Comparison of ENCODE assay signal across 16 mouse cellular contexts in the genomic region with DNA sequence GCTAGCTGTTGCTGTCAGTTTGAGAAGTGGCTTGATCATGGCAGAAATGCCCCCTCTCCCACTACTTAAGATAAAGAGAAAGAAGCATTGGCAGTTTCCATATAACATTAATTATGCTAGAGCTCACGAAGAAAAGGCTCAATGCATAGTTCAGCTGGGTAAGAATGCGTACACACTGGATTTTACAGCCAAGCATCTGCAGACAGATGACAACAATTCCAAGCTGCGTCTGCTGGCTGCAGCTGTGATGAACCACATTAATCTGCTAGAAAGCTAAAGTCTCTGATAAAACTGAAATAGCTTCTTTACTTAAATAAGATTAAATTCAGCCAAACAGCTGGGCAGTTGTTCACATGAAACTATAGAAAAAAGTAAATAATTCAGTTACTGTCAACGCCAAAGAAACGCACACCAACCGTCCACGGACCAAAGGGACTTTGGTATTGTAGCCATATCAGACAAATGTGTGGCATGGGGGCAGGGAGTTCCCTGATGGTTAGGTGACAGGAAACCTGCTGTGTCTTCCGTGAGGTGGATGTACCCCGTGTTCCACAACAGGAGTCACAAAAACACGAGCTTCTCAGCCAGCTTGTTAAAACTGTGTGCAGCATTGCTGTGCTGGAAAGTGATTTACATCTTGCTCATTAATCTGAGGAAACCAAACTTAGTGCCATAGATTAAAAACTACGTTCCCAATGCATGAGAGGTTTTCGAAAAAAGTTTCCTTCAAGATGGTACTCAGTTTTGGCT. TPM values are rescaled to one million over a fixed set of nuclear protein-coding genes. Genes with fewer than 3 reads are reported as not detected.
DNase-seq lines count a peak whose midpoint lies in the region; ATAC-seq and TF ChIP-seq lines count a peak whose summit lies in the region.
"Had no signal": no experiment of that assay in that cellular context is flagged by ENCODE, and none has a peak within 500 bp of the region (broad histone marks: within the 10 kb centered on the region; RNA-seq: fewer than 3 reads in every experiment).

No protein-coding gene starts in this region.

- 58% methylated on average over 12 of the region's 12 CpGs for WGBS in heart, embryonic 14.5 days
- 69% methylated on average over 12 of the region's 12 CpGs for WGBS in heart, embryonic 10.5 days
- WGBS in lung, embryonic 15.5 days, result 29% methylated on average over 12 of the region's 12 CpGs
- WGBS in forebrain, postnatal 0 days, result 57% methylated on average over 12 of the region's 12 CpGs
- WGBS in stomach, embryonic 14.5 days, result 27% methylated on average over 12 of the region's 12 CpGs

- H3K9ac ChIP-seq in heart, embryonic 14.5 days (ENCODE audit: low read length), result no peak overlapping the region; the same call in 1 of the 2 replicates
- H3K9ac ChIP-seq in lung, embryonic 15.5 days, result no peak overlapping the region
- H3K9ac ChIP-seq in forebrain, postnatal 0 days, result no peak overlapping the region
- H3K9ac ChIP-seq in stomach, embryonic 14.5 days (replicated peaks; ENCODE audit: low read depth, low read length), result no peak overlapping the region
- H3K9ac ChIP-seq: hindbrain, embryonic 12.5 days; midbrain, embryonic 15.5 days had no signal

- TF ChIP-seq CTCF in forebrain, postnatal 0 days (IDR thresholded peaks at IDR 0.05; ENCODE audit: low read depth), result no peak

- H3K4me3 ChIP-seq in heart, embryonic 14.5 days (ENCODE audit: control insufficient read depth in 1 of 2, insufficient read depth in 1 of 2, low read depth in 1 of 2, low read length in 2 of 2), result no peak overlapping the region
- no peak overlapping the region for H3K4me3 ChIP-seq in heart, embryonic 10.5 days
- no peak overlapping the region for H3K4me3 ChIP-seq in lung, embryonic 15.5 days
- H3K4me3 ChIP-seq in forebrain, postnatal 0 days (ENCODE audit: low read depth, low read length), result no peak overlapping the region
- no peak overlapping the region for H3K4me3 ChIP-seq in stomach, embryonic 14.5 days (ENCODE audit: low read depth, low read length)
- H3K4me3 ChIP-seq: erythroblast, embryonic 14.5 days; hindbrain, embryonic 12.5 days; layer of hippocampus, adult 2 months; midbrain, embryonic 15.5 days had no signal

- ATAC-seq in heart, embryonic 14.5 days (ENCODE audit: insufficient number of reproducible peaks, insufficient read depth, low FRiP score, low read depth), result no peak
- no peak for ATAC-seq in lung, embryonic 15.5 days (ENCODE audit: borderline replicate concordance, extremely low read depth, low FRiP score, low TSS enrichment)
- ATAC-seq in forebrain, postnatal 0 days, result peak; percentile 53
- no peak for ATAC-seq in stomach, embryonic 14.5 days (ENCODE audit: insufficient number of reproducible peaks, insufficient read depth, low FRiP score, low read depth)
- ATAC-seq: midbrain, embryonic 15.5 days had no signal

- no peaks in the 10 kb centered on the region for H3K9me3 ChIP-seq in heart, embryonic 14.5 days (ENCODE audit: control insufficient read depth, low read length)
- H3K9me3 ChIP-seq in heart, embryonic 10.5 days, result no peaks in the 10 kb centered on the region
- no peaks in the 10 kb centered on the region for H3K9me3 ChIP-seq in lung, embryonic 15.5 days
- no peaks in the 10 kb centered on the region for H3K9me3 ChIP-seq in forebrain, postnatal 0 days (ENCODE audit: low read length)
- no peaks in the 10 kb centered on the region for H3K9me3 ChIP-seq in stomach, embryonic 14.5 days (ENCODE audit: control insufficient read depth, low read depth, low read length)
- H3K9me3 ChIP-seq: hindbrain, embryonic 12.5 days; midbrain, embryonic 15.5 days had no signal

- H3K36me3 ChIP-seq in heart, embryonic 14.5 days (ENCODE audit: control insufficient read depth, insufficient read depth, low read length), result peaks cover 7% of the 10 kb centered on the region; the same call in 1 of the 2 replicates
- peaks cover 8% of the 10 kb centered on the region; the same call in 1 of the 2 replicates for H3K36me3 ChIP-seq in heart, embryonic 10.5 days
- no peaks in the 10 kb centered on the region for H3K36me3 ChIP-seq in lung, embryonic 15.5 days
- no peaks in the 10 kb centered on the region; the same call in 1 of the 2 replicates for H3K36me3 ChIP-seq in forebrain, postnatal 0 days (ENCODE audit: insufficient read depth)
- no peaks in the 10 kb centered on the region for H3K36me3 ChIP-seq in stomach, embryonic 14.5 days (ENCODE audit: control insufficient read depth, insufficient read depth, low read length)
- H3K36me3 ChIP-seq: hindbrain, embryonic 12.5 days; midbrain, embryonic 15.5 days had no signal

- peak overlapping the region; percentile 46 for H3K4me2 ChIP-seq in heart, embryonic 14.5 days (ENCODE audit: low read length)
- H3K4me2 ChIP-seq in lung, embryonic 15.5 days, result peak overlapping the region; percentile 14; the same call in 1 of the 2 replicates
- no peak overlapping the region for H3K4me2 ChIP-seq in forebrain, postnatal 0 days (ENCODE audit: low read depth)
- H3K4me2 ChIP-seq in stomach, embryonic 14.5 days (replicated peaks; ENCODE audit: low read depth, low read length), result peak overlapping the region; percentile 16; the same call in 1 of the 2 replicates
- H3K4me2 ChIP-seq: hindbrain, embryonic 12.5 days; midbrain, embryonic 15.5 days had no signal

- peaks cover 3 to 10% of the 10 kb centered on the region in 2 experiments; a peak in 3 of 4 replicates for H3K4me1 ChIP-seq in heart, embryonic 14.5 days (ENCODE audit: control insufficient read depth in 2 of 2, insufficient read depth in 2 of 2, low read length in 2 of 2)
- H3K4me1 ChIP-seq in heart, embryonic 10.5 days, result peaks cover 13% of the 10 kb centered on the region
- H3K4me1 ChIP-seq in lung, embryonic 15.5 days, result peaks cover 11% of the 10 kb centered on the region; the same call in 1 of the 2 replicates
- H3K4me1 ChIP-seq in forebrain, postnatal 0 days (ENCODE audit: insufficient read depth), result no peaks in the 10 kb centered on the region
- H3K4me1 ChIP-seq in stomach, embryonic 14.5 days (ENCODE audit: control insufficient read depth, insufficient read depth, low read length), result peaks cover 6% of the 10 kb centered on the region; the same call in 1 of the 2 replicates
- H3K4me1 ChIP-seq: hindbrain, embryonic 12.5 days; midbrain, embryonic 15.5 days had no signal

- H3K27me3 ChIP-seq in heart, embryonic 14.5 days (ENCODE audit: control insufficient read depth, insufficient read depth, low read length), result no peaks in the 10 kb centered on the region
- H3K27me3 ChIP-seq in heart, embryonic 10.5 days (ENCODE audit: insufficient read depth, poor library complexity, severe bottlenecking), result no peaks in the 10 kb centered on the region
- no peaks in the 10 kb centered on the region for H3K27me3 ChIP-seq in lung, embryonic 15.5 days
- H3K27me3 ChIP-seq in forebrain, postnatal 0 days (ENCODE audit: insufficient read depth, low read length), result no peaks in the 10 kb centered on the region
- H3K27me3 ChIP-seq in stomach, embryonic 14.5 days (ENCODE audit: control insufficient read depth, insufficient read depth, low read length), result no peaks in the 10 kb centered on the region
- H3K27me3 ChIP-seq: hindbrain, embryonic 12.5 days; midbrain, embryonic 15.5 days had no signal

- peak overlapping the region; percentile 41 to 43; a peak in 3 of 4 replicates for H3K27ac ChIP-seq in heart, embryonic 14.5 days (replicated peaks in 1 of 2; ENCODE audit: control insufficient read depth in 1 of 2, insufficient read depth in 1 of 2, low read depth in 2 of 2, low read length in 2 of 2)
- H3K27ac ChIP-seq in heart, embryonic 10.5 days, result no peak overlapping the region
- peak overlapping the region; percentile 48; the same call in 1 of the 2 replicates for H3K27ac ChIP-seq in lung, embryonic 15.5 days
- no peak overlapping the region for H3K27ac ChIP-seq in forebrain, postnatal 0 days (ENCODE audit: low read depth, low read length)
- H3K27ac ChIP-seq in stomach, embryonic 14.5 days (ENCODE audit: low read length), result peak overlapping the region; percentile 77
- H3K27ac ChIP-seq: hindbrain, embryonic 12.5 days; layer of hippocampus, adult 2 months; midbrain, embryonic 15.5 days had no signal

- no peak for DNase-seq in heart, embryonic 10.5 days (ENCODE audit: low spot score)
- no peak for DNase-seq in lung, adult 18-20 months
- DNase-seq in forebrain, postnatal 0 days, result no peak
- no peak for DNase-seq in cerebellum, adult 9-10 months
- DNase-seq: adrenal gland, postnatal 14 days; kidney, adult 8-10 months; lung, postnatal 14 days; retina, postnatal 1 day had no signal

RNA-seq across cellular contexts. Expression of a gene that starts 51.2 kb away (rescaled TPM):
- polyA plus RNA-seq in heart, embryonic 14.5 days (2014; fragmentation: Nextera tagmentation; extraction: Ambion mirVana), result 1.5 and 1.7 TPM in 2 replicates
- polyA plus RNA-seq in heart, embryonic 10.5 days (2016; fragmentation: Nextera tagmentation; extraction: Ambion mirVana), result 2.4 and 2.8 TPM in 2 replicates
- 2.2 and 3.1 TPM in 2 replicates for polyA plus RNA-seq in lung, embryonic 15.5 days (2015; fragmentation: Nextera tagmentation; extraction: Ambion mirVana)
- total RNA-seq in forebrain, postnatal 0 days (2014; rRNA removed), result 0.38 and 0.57 TPM in 2 replicates
- polyA plus RNA-seq in forebrain, postnatal 0 days (2015; fragmentation: Nextera tagmentation; extraction: Ambion mirVana), result 0.14 and 0.47 TPM in 2 replicates
- polyA plus RNA-seq in stomach, embryonic 14.5 days (2014; fragmentation: Nextera tagmentation; extraction: Ambion mirVana), result 1.8 and 3.7 TPM in 2 replicates
- total RNA-seq: gastrocnemius, adult 8-10 months had no signal

Comparison
In these comparisons a context has a peak if more than half of its experiments do, and no peak if none do; other contexts are left out.
1. H3K27ac ChIP-seq: peak in heart, embryonic 14.5 days (2 of 2), lung, embryonic 15.5 days (single experiment) and stomach, embryonic 14.5 days (single experiment); none in heart, embryonic 10.5 days (single experiment) and forebrain, postnatal 0 days (single experiment).